Mouse (Mus musculus) 3T3-L1 (cell line): ENCODE results near the gene BC034090.
"Not testable (repeated sequence)": the region's sequence is repeated elsewhere in the genome, so short reads cannot be mapped to it uniquely, and the experiment has no call there.

Experiments used
- DNase-seq: peaks from one replicate; pipeline ENCODE4 v3.0.0-alpha.2; 2015; ENCODE audit warnings: low read depth, low spot score

BC034090 gene

DNA sequence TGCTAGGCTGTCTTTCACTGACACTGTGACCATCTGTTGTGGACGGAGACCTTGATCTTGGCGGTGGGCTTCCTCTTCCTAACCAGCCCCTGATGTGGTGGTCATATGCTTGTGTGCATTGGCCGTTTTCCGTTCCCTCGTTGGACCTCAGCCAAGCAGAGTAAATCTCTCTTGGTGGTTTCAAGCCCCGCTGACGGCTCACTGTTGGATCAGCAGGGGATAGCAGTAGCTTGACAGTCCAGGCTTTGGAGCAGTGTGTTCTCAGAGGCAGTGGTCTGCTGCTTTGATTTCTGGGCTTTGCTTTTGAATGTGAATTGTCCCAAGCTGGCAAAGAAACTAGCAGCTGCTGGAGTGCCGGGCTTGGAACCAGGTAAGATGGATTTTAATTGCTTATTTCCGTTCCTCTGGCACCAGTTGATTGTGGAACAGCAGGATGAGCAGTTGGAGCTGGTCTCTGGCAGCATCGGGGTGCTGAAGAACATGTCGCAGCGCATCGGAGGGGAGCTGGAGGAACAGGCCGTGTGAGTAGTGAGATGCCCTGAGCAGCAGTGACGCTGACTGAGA, 51.4 kb downstream of the BC034090 start:
- DNase-seq: no peak

- no peak for DNase-seq
Observed at GRCm38 (mm10) chr1:155191671-155192070, 52.6 kb downstream of the BC034090 start.

DNA sequence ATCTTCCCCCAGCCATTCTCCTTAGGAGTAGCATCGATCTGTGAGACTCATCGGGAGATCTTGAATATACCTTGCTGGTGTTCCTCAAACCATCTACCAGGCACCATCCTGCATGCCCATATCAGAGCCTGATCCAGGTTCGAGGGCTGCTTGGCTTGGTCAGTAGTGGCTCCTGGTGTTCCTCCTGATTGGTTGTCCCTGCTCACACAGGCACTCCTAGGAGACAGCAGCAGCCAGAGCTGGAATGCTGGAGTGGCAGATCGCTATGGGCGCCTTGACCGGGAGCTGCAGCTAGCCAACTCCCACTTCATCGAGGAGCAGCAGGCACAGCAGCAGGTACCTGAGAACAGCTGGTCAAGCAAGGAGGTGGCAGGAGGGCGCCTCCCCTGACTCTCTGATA, 53.0 kb downstream of the BC034090 start:
- DNase-seq: no peak

- no peak for DNase-seq
Observed at GRCm38 (mm10) chr1:155188656-155189055, 55.6 kb downstream of the BC034090 start.

DNA sequence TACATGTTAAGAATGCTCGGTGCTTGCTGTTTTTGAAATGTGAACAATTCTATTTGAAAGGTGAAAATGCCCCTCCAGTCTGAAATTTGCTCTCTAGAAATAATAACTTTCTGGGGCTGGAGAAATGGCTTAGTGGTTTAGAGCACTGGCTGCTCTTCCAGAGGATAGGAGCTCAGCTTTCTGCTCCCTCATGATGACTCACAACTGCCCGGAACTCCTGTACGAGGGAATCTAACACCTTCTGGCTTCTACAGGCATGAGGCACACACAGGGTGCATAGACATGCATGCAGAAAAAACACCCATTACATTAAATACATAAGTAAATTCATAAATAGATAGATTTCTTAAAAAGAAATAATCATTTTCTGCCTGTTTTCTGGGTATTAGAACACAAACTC, 60.1 kb downstream of the BC034090 start:
- DNase-seq: peak; percentile 54

DNA sequence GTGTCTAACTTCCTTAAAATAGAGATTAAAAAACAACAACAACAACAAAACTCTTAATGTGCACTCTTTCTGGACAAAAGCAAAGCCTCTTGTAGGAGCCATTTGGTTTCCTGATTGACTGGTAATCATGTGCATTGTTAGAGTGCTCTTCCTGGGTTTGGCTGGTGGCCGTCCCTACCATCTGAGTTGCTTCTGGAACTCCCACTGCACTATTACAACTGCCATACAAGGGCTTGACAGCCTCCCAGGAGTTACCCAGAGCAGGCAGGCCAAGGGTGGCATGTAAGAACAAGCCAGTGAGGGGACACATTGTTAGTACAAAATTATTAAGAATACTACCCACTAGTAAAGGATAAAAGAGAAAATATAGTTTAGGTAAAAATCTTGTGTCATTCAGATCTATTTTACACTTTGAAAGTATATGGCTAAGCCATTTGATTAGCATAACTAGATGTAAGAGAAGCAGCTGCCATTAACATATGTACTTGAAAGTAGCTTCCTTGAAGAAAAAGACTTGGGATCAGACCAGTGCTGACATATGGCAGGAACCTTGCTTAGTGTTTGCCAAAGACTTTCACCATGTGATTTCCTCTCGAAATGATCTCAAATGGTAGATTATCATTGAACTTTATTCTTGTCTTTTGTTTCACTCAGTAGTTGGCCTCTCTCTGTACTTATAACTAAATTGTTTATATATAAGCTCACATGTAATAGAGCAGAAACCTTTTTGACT, 65.9 kb downstream of the BC034090 start:
- no peak for DNase-seq

DNA sequence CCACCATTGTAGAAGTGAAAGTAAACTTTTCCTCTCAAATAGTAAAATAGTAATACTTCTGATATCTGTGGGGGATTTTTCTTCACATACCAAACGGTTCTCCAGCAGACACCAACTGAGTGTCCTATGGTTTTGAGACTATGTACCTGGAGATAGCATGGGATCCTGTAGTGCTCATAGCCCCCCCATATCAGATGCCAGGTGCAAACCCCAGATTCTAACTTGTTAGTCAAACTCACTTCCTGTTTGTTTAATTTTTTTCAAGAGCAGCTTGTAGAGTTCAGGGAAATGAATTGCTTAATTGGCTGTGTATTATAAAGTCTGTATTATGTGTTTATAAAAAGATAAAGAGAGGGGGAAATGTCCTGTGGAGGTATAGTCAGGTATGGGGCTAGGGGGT, 69.8 kb downstream of the BC034090 start:
- DNase-seq: no peak

- DNase-seq: not testable (repeated sequence)
Observed at GRCm38 (mm10) chr1:155173644-155174016, 70.6 kb downstream of the BC034090 start.

GRCm38 (mm10) chr1:155172895-155173643, 71.2 kb downstream of the BC034090 start:
- DNase-seq: no peak

DNA sequence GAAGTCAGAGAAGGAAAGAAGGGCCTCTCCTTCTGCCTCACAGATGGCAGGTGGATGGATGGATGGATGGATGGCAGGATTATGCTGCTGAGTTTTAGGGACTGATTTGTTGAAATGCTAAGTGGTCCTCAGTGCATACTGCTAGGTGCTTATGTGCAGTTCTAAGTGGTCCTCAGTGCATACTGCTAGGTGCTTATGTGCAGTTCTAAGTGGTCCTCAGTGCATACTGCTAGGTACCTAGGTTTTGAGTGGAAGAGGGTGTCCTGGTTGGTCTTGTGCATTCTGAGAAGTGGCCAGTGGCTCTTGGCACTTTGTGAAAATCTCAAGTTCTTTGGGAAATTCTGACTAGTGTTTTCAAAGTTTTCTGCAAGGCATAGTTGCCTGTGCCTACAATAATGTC, 74.3 kb downstream of the BC034090 start:
- DNase-seq: no peak

GRCm38 (mm10) chr1:155167453-155167852, 76.8 kb downstream of the BC034090 start:
- DNase-seq: no peak
